Mouse (Mus musculus) kidney, adult 2 months (tissue): Measurements from ENCODE around the gene Stard10.

Experiments used
- CTCF ChIP-seq: fragments of 200-500 bp; conservative IDR thresholded peaks from 2 replicates; pipeline ENCODE4 v1.5.1; 2011; ENCODE audit warnings: low read depth, mild to moderate bottlenecking, control low read depth, low read length, moderate library complexity, mixed read lengths; ENCODE audit not compliant: insufficient read depth, insufficient read length
- POLR2A ChIP-seq: fragments of 200-500 bp; IDR thresholded peaks from one replicate; pipeline ENCODE4 v1.6.1; 2011; ENCODE audit warnings: low read depth, low read length, control low read depth

GRCm38 (mm10) chr7:101374155-101374554, 57.3 kb downstream of the Stard10 start:
- TF ChIP-seq CTCF (no peak), POLR2A (no peak)
